Mouse (Mus musculus) left cerebral cortex, postnatal 10 days (tissue): ENCODE results near the gene Gpsm3. TPM values are rescaled to one million over a fixed set of nuclear protein-coding genes. Genes with fewer than 3 reads are reported as not detected.

ENCODE experiments used
- DNase-seq, 2 experiments: peaks; one replicate each; pipeline ENCODE4 v3.0.0; 2021 to 2022; ENCODE audit warnings: low spot score in 2 of 2, mixed read lengths in 1 of 2; ENCODE audit errors: extremely low spot score in 1 of 2
- intact Hi-C: fragments of 180-260 bp; cut with DNase I; formaldehyde crosslinking; loops from one replicate; pipeline ENCODE4 v1.15.1; 2025
- total RNA-seq, 2 experiments: library from RNA; stranded (reverse); gene quantifications; 2 replicates each; pipeline ENCODE4 v1.2.3; 2021

Gpsm3 gene
- total RNA-seq, 2 experiments from 2014 or later: 3.1 to 4.1 TPM

GRCm38 (mm10) chr17:34572361-34572760, 17.2 kb upstream of the Gpsm3 start:
- DNase-seq: peak in 1 of 2 experiments; percentile 54
- intact Hi-C loops: no loop called here

GRCm38 (mm10) chr17:34576577-34576976, 13.0 kb upstream of the Gpsm3 start:
- no peak for DNase-seq
- intact Hi-C loops: no loop called here

GRCm38 (mm10) chr17:34578070-34578469, 11.5 kb upstream of the Gpsm3 start:
- intact Hi-C loops: no loop called here
- no peak for DNase-seq

GRCm38 (mm10) chr17:34582528-34582927, 7.1 kb upstream of the Gpsm3 start:
- DNase-seq: no peak
- intact Hi-C loops: no loop called here

- intact Hi-C loops: no loop called here
Observed at GRCm38 (mm10) chr17:34583397-34583796, 6.2 kb upstream of the Gpsm3 start.

GRCm38 (mm10) chr17:34583819-34584218, 5.8 kb upstream of the Gpsm3 start:
- intact Hi-C loops: no loop called here
- peak in 1 of 2 experiments; percentile 50 for DNase-seq

More at GRCm38 (mm10) chr17:34583397-34583796, 6.2 kb upstream of the Gpsm3 start:
- peak in 1 of 2 experiments; percentile 63 for DNase-seq

- no peak for DNase-seq
- intact Hi-C loops: no loop called here
Observed at GRCm38 (mm10) chr17:34585121-34585520, 4.5 kb upstream of the Gpsm3 start.

- intact Hi-C loops: no loop called here
- DNase-seq: peak in 1 of 2 experiments; percentile 63
Observed at GRCm38 (mm10) chr17:34585877-34586771, 3.5 kb upstream of the Gpsm3 start.

GRCm38 (mm10) chr17:34586796-34587422, 2.7 kb upstream of the Gpsm3 start:
- intact Hi-C loops: no loop called here
- peak; percentile 86 to 95 for DNase-seq

GRCm38 (mm10) chr17:34587423-34587811, 2.2 kb upstream of the Gpsm3 start:
- intact Hi-C loops: no loop called here
- peak; percentile 94 to 99 for DNase-seq

- intact Hi-C loops: no loop called here
- no peak for DNase-seq
Observed at GRCm38 (mm10) chr17:34587814-34588213, 1.8 kb upstream of the Gpsm3 start.

GRCm38 (mm10) chr17:34588767-34589166, 839 bp upstream of the Gpsm3 start:
- intact Hi-C loops: no loop called here
- no peak for DNase-seq

- DNase-seq: no peak
- intact Hi-C loops: no loop called here
Observed at GRCm38 (mm10) chr17:34589206-34589605, 400 bp upstream of the Gpsm3 start.

GRCm38 (mm10) chr17:34590154-34590987, 765 bp downstream of the Gpsm3 start:
- intact Hi-C loops: no loop called here
- peak in 1 of 2 experiments; percentile 46 for DNase-seq

GRCm38 (mm10) chr17:34591029-34591993, 1.7 kb downstream of the Gpsm3 start, which contains the start of gene Pbx2:
Gene Pbx2, plus strand, starts transcription at chr17:34591266.
- intact Hi-C loops: no loop called here

GRCm38 (mm10) chr17:34591994-34592375, 2.4 kb downstream of the Gpsm3 start:
- DNase-seq: peak; percentile 79 to 97
- intact Hi-C loops: no loop called here

More at GRCm38 (mm10) chr17:34591029-34591993, 1.7 kb downstream of the Gpsm3 start, which contains the start of gene Pbx2:
- peak in 1 of 2 experiments; percentile 61 for DNase-seq

GRCm38 (mm10) chr17:34592581-34593549, 3.3 kb downstream of the Gpsm3 start:
- peak in 1 of 2 experiments; percentile 51 for DNase-seq
- intact Hi-C loops: no loop called here
